ENCODE assay signal across 23 mouse cellular contexts in the genomic region with DNA sequence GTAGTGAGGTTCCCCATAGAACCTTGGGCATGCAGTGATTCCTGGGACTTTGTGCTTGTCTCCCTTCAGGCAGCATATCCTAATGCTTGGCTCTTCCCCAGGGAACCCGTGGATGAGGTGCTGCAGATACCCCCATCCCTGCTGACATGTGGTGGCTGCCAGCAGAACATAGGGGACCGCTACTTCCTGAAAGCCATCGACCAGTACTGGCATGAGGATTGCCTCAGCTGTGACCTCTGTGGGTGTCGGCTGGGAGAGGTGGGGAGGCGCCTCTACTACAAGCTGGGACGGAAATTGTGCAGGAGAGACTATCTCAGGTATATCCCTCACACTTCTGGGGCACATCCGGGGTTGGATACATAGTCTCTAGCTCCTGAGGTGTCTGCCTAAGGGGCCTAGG. TPM values are rescaled to one million over a fixed set of nuclear protein-coding genes. Genes with fewer than 3 reads are reported as not detected.
DNase-seq lines count a peak whose midpoint lies in the region; ATAC-seq and TF ChIP-seq lines count a peak whose summit lies in the region.
"Had no signal": no experiment of that assay in that cellular context is flagged by ENCODE, and none has a peak within 500 bp of the region (broad histone marks: within the 10 kb centered on the region; RNA-seq: fewer than 3 reads in every experiment).

No protein-coding gene starts in this region.

- no peak overlapping the region for H3K4me2 ChIP-seq in CH12.LX (ENCODE audit: insufficient read depth, low read depth, poor library complexity, severe bottlenecking)
- H3K4me2 ChIP-seq in liver, postnatal 0 days (ENCODE audit: low read depth, low read length) = no peak overlapping the region
- no peak overlapping the region for H3K4me2 ChIP-seq in midbrain, embryonic 13.5 days (replicated peaks)
- H3K4me2 ChIP-seq in forebrain, embryonic 11.5 days (ENCODE audit: low read depth, low read length, severe bottlenecking) = no peak overlapping the region
- H3K4me2 ChIP-seq: forebrain, embryonic 15.5 days; heart, embryonic 12.5 days; hindbrain, embryonic 12.5 days had no signal

- TF ChIP-seq POLR2A in CH12.LX (IDR thresholded peaks at IDR 0.05; ENCODE audit: low read depth, low read length) = 0 out of 2 replicates have a peak, but pooled peaks have one; percentile 24

- H3K9ac ChIP-seq in CH12.LX (ENCODE audit: insufficient read depth, low read depth) = no peak overlapping the region
- H3K9ac ChIP-seq in liver, postnatal 0 days (replicated peaks) = no peak overlapping the region
- no peak overlapping the region for H3K9ac ChIP-seq in midbrain, embryonic 13.5 days (replicated peaks)
- no peak overlapping the region for H3K9ac ChIP-seq in forebrain, embryonic 11.5 days (ENCODE audit: low read length)
- H3K9ac ChIP-seq: forebrain, embryonic 15.5 days; heart, embryonic 12.5 days; hindbrain, embryonic 12.5 days had no signal

- peaks cover 2% of the 10 kb centered on the region for H3K27me3 ChIP-seq in CH12.LX (replicated peaks)
- no peaks in the 10 kb centered on the region for H3K27me3 ChIP-seq in liver, postnatal 0 days (ENCODE audit: insufficient read depth, low read length)
- H3K27me3 ChIP-seq in midbrain, embryonic 13.5 days = peaks cover 36% of the 10 kb centered on the region
- H3K27me3 ChIP-seq in forebrain, embryonic 11.5 days (ENCODE audit: control insufficient read depth, insufficient read depth, low read length) = peaks cover 4% of the 10 kb centered on the region; the same call in 1 of the 2 replicates

- dilution Hi-C loops in CH12.LX (cut with MboI; ENCODE audit: extremely low pct_ligation_motif_present, extremely low pct_unique_long_range_greater_than_20kb, low sequenced_read_pairs) = no loop called here

- H3K36me3 ChIP-seq in CH12.LX (replicated peaks in 1 of 2; ENCODE audit: control insufficient read depth in 1 of 2, insufficient read depth in 1 of 2, low read length in 1 of 2) = peaks cover 55 to 72% of the 10 kb centered on the region in 2 experiments
- peaks cover 65% of the 10 kb centered on the region for H3K36me3 ChIP-seq in liver, postnatal 0 days (replicated peaks; ENCODE audit: insufficient read depth, low read length)
- no peaks in the 10 kb centered on the region for H3K36me3 ChIP-seq in midbrain, embryonic 13.5 days
- H3K36me3 ChIP-seq in forebrain, embryonic 11.5 days (ENCODE audit: control insufficient read depth, insufficient read depth, low read length) = no peaks in the 10 kb centered on the region
- H3K36me3 ChIP-seq: embryonic facial prominence, embryonic 10.5 days; forebrain, embryonic 15.5 days; hindbrain, embryonic 12.5 days had no signal

- peaks cover 5 to 38% of the 10 kb centered on the region in 2 experiments; a peak in 3 of 4 replicates for H3K4me1 ChIP-seq in CH12.LX (ENCODE audit: control insufficient read depth in 1 of 2, insufficient read depth in 2 of 2)
- H3K4me1 ChIP-seq in liver, postnatal 0 days (ENCODE audit: insufficient read depth) = peaks cover 11% of the 10 kb centered on the region; the same call in 1 of the 2 replicates
- H3K4me1 ChIP-seq in midbrain, embryonic 13.5 days (replicated peaks) = peaks cover 35% of the 10 kb centered on the region
- H3K4me1 ChIP-seq in forebrain, embryonic 11.5 days (replicated peaks; ENCODE audit: control insufficient read depth, insufficient read depth, low read length) = peaks cover 4% of the 10 kb centered on the region; the same call in 1 of the 2 replicates

- DNase-seq in CH12.LX (ENCODE audit: extremely low read depth) = no peak
- DNase-seq in liver, postnatal 0 days = no peak
- no peak for DNase-seq in yolk sac, embryonic 10.5 days (ENCODE audit: low spot score)
- DNase-seq in forebrain, embryonic 11.5 days (ENCODE audit: low spot score) = no peak
- DNase-seq: adrenal gland, adult 8-10 months; adrenal gland, postnatal 36 days; cerebellum, adult 11 months; cerebellum, adult 8-10 months; cerebellum, postnatal 36 days; gastrocnemius, postnatal 36 days had no signal

- H3K9me3 ChIP-seq in CH12.LX (replicated peaks; ENCODE audit: low read length) = no peaks in the 10 kb centered on the region
- no peaks in the 10 kb centered on the region for H3K9me3 ChIP-seq in liver, postnatal 0 days (ENCODE audit: low read length)
- no peaks in the 10 kb centered on the region for H3K9me3 ChIP-seq in midbrain, embryonic 13.5 days
- no peaks in the 10 kb centered on the region for H3K9me3 ChIP-seq in forebrain, embryonic 11.5 days (ENCODE audit: control insufficient read depth, low read length)
- H3K9me3 ChIP-seq: embryonic facial prominence, embryonic 10.5 days; forebrain, embryonic 15.5 days; G1E; heart, embryonic 12.5 days; hindbrain, embryonic 12.5 days had no signal

- H3K79me2 ChIP-seq in CH12.LX (replicated peaks; ENCODE audit: control insufficient read depth, extremely low read depth, insufficient read depth, poor library complexity, severe bottlenecking) = peaks cover 36% of the 10 kb centered on the region

- no peak overlapping the region for H3K4me3 ChIP-seq in CH12.LX (replicated peaks in 1 of 3; ENCODE audit: low read depth in 2 of 3, low read length in 2 of 3, poor library complexity in 1 of 3)
- H3K4me3 ChIP-seq in liver, postnatal 0 days (ENCODE audit: low read depth, low read length) = no peak overlapping the region
- H3K4me3 ChIP-seq in midbrain, embryonic 13.5 days (replicated peaks) = no peak overlapping the region
- H3K4me3 ChIP-seq in forebrain, embryonic 11.5 days (ENCODE audit: low read depth, low read length) = no peak overlapping the region
- H3K4me3 ChIP-seq: embryonic facial prominence, embryonic 10.5 days; forebrain, embryonic 15.5 days; heart, embryonic 12.5 days; hindbrain, embryonic 12.5 days had no signal

- TF ChIP-seq CTCF in CH12.LX (conservative IDR thresholded peaks at IDR 0.05 in 1 of 2, IDR thresholded peaks at IDR 0.05 in 1 of 2; ENCODE audit: low read depth in 2 of 2, low read length in 2 of 2) = no peak
- TF ChIP-seq CTCF in liver, postnatal 0 days (IDR thresholded peaks at IDR 0.05; ENCODE audit: low read depth) = no peak

- 54% methylated on average over 7 of the region's 7 CpGs for WGBS in liver, postnatal 0 days (ENCODE audit: insufficient replicate concordance)
- WGBS in midbrain, embryonic 13.5 days = 90% methylated on average over 7 of the region's 7 CpGs
- 84% methylated on average over 7 of the region's 7 CpGs for WGBS in forebrain, embryonic 11.5 days

- peak; percentile 34 for ATAC-seq in common myeloid progenitor, adult 5-6 weeks (replicated peaks; ENCODE audit: low read depth, poor library complexity, severe bottlenecking)
- no peak for ATAC-seq in liver, postnatal 0 days
- ATAC-seq in monocyte, adult 5-6 weeks (replicated peaks; ENCODE audit: insufficient number of reproducible peaks, low FRiP score, low TSS enrichment, poor library complexity, severe bottlenecking) = peak; percentile 44; the same call in 1 of the 2 replicates
- ATAC-seq in midbrain, embryonic 13.5 days = no peak
- no peak for ATAC-seq in forebrain, embryonic 11.5 days (replicated peaks; ENCODE audit: low FRiP score)
- ATAC-seq: forebrain, embryonic 15.5 days; hindbrain, embryonic 16.5 days; inflammation-experienced regulatory T-cells, adult 6 months had no signal

- in situ Hi-C loops in CH12.LX (cut with MboI; ENCODE audit: low pct_ligation_motif_present, low pct_unique_long_range_greater_than_20kb, low sequenced_read_pairs) = loop anchor here (25.0 kb wide), 1 partner anchor 514 kb away; no protein-coding TSS in a partner anchor

- peak overlapping the region; percentile 16; the same call in 1 of the 2 replicates for H3K27ac ChIP-seq in CH12.LX (ENCODE audit: insufficient read depth, low read depth)
- H3K27ac ChIP-seq in liver, postnatal 0 days (ENCODE audit: low read depth) = 0 out of 2 replicates have a peak overlapping the region, but pooled peaks have one; percentile 7
- no peak overlapping the region for H3K27ac ChIP-seq in midbrain, embryonic 13.5 days
- H3K27ac ChIP-seq in forebrain, embryonic 11.5 days (ENCODE audit: low read depth, low read length) = no peak overlapping the region
- H3K27ac ChIP-seq: embryonic facial prominence, embryonic 10.5 days; forebrain, embryonic 15.5 days; hindbrain, embryonic 12.5 days had no signal

- TF ChIP-seq EP300 in CH12.LX (IDR thresholded peaks at IDR 0.05; ENCODE audit: low read length) = no peak
- no peak for TF ChIP-seq EP300 in liver, postnatal 0 days (IDR thresholded peaks at IDR 0.05; ENCODE audit: low read depth)

- TF ChIP-seq RAD21 in CH12.LX (IDR thresholded peaks at IDR 0.05; ENCODE audit: low read depth, low read length) = no peak

TF ChIP-seq in CH12.LX, 34 proteins besides CTCF, POLR2A, EP300 and RAD21 (continues in another document):
- TF ChIP-seq MEF2A (IDR thresholded peaks at IDR 0.05; ENCODE audit: borderline replicate concordance, low read depth, low read length) = no peak
- TF ChIP-seq SIN3A (IDR thresholded peaks at IDR 0.05; ENCODE audit: low read length) = no peak

RNA-seq across cellular contexts. Expression of a gene that starts 18.1 kb away (rescaled TPM):
- total RNA-seq in CH12.LX (2012; rRNA removed) = 108 and 109 TPM in 2 replicates
- total RNA-seq in CH12.LX (2014; rRNA removed) = 61.3 and 63.6 TPM in 2 replicates
- polyA plus RNA-seq in CH12.LX (2012; ENCODE audit: insufficient read length, low read depth) = 43.3 and 49.6 TPM in 2 replicates
- 380 and 387 TPM in 2 replicates for total RNA-seq in common myeloid progenitor, adult 5-6 weeks (2017)
- 58.8 and 63.7 TPM in 2 replicates for polyA plus RNA-seq in liver, postnatal 0 days (2015; fragmentation: Nextera tagmentation; extraction: Ambion mirVana)
- total RNA-seq in monocyte, adult 5-6 weeks (2017) = 50.1 to 71.8 TPM (median 67.7 TPM) in 3 replicates
- 25.8 and 28.7 TPM in 2 replicates for polyA plus RNA-seq in midbrain, embryonic 13.5 days (2015; fragmentation: Nextera tagmentation; extraction: Ambion mirVana)
- polyA plus RNA-seq in forebrain, embryonic 11.5 days (2014; fragmentation: Nextera tagmentation; extraction: Ambion mirVana) = 41.0 and 41.9 TPM in 2 replicates

RNA-seq across cellular contexts. Expression of a gene that starts 51.6 kb away (rescaled TPM):
- total RNA-seq in CH12.LX (2012; rRNA removed) = 28.2 and 29.7 TPM in 2 replicates
- 63.7 and 67.1 TPM in 2 replicates for total RNA-seq in CH12.LX (2014; rRNA removed)
- polyA plus RNA-seq in CH12.LX (2012; ENCODE audit: insufficient read length, low read depth) = 29.2 and 38.4 TPM in 2 replicates
- 82.4 and 96.6 TPM in 2 replicates for total RNA-seq in common myeloid progenitor, adult 5-6 weeks (2017)
- polyA plus RNA-seq in liver, postnatal 0 days (2015; fragmentation: Nextera tagmentation; extraction: Ambion mirVana) = 41.6 and 41.9 TPM in 2 replicates
- 38.1 to 50.3 TPM (median 42.5 TPM) in 3 replicates for total RNA-seq in monocyte, adult 5-6 weeks (2017)
- 64.3 and 72.0 TPM in 2 replicates for polyA plus RNA-seq in midbrain, embryonic 13.5 days (2015; fragmentation: Nextera tagmentation; extraction: Ambion mirVana)
- polyA plus RNA-seq in forebrain, embryonic 11.5 days (2014; fragmentation: Nextera tagmentation; extraction: Ambion mirVana) = 55.4 and 61.4 TPM in 2 replicates

RNA-seq across cellular contexts. Expression of a gene that starts 52.3 kb away (rescaled TPM):
- total RNA-seq in CH12.LX (2012; rRNA removed) (0.68 and 0.76 TPM in 2 replicates), CH12.LX (2014; rRNA removed) (not detected in 2 replicates)
- 0.71 and 2.4 TPM in 2 replicates for polyA plus RNA-seq in CH12.LX (2012; ENCODE audit: insufficient read length, low read depth)
- total RNA-seq in common myeloid progenitor, adult 5-6 weeks (2017) = 0.44 and 0.96 TPM in 2 replicates
- 1.0 and 1.5 TPM in 2 replicates for polyA plus RNA-seq in liver, postnatal 0 days (2015; fragmentation: Nextera tagmentation; extraction: Ambion mirVana)
- not detected in 3 replicates for total RNA-seq in monocyte, adult 5-6 weeks (2017)
- polyA plus RNA-seq in midbrain, embryonic 13.5 days (2015; fragmentation: Nextera tagmentation; extraction: Ambion mirVana) = 1.8 and 2.5 TPM in 2 replicates
- polyA plus RNA-seq in forebrain, embryonic 11.5 days (2014; fragmentation: Nextera tagmentation; extraction: Ambion mirVana) = 1.6 and 2.1 TPM in 2 replicates
- total RNA-seq: adrenal gland, adult 8-10 months; adrenal gland, postnatal 36 days; gastrocnemius, adult 8-10 months; gastrocnemius, postnatal 36 days; heart, adult 8-10 months; heart, postnatal 25 days had no signal
- polyA plus RNA-seq: G1E had no signal

Comparison
In these comparisons a context has a peak if more than half of its experiments do, and no peak if none do; other contexts are left out.
1. H3K27ac ChIP-seq: peak in CH12.LX (single experiment) and liver, postnatal 0 days (single experiment); none in midbrain, embryonic 13.5 days (single experiment) and forebrain, embryonic 11.5 days (single experiment).
2. ATAC-seq: peak in common myeloid progenitor, adult 5-6 weeks (single experiment) and monocyte, adult 5-6 weeks (single experiment); none in liver, postnatal 0 days (single experiment), midbrain, embryonic 13.5 days (single experiment) and forebrain, embryonic 11.5 days (single experiment).